Mouse (Mus musculus): ENCODE results near the gene Atp4a.

DNA sequence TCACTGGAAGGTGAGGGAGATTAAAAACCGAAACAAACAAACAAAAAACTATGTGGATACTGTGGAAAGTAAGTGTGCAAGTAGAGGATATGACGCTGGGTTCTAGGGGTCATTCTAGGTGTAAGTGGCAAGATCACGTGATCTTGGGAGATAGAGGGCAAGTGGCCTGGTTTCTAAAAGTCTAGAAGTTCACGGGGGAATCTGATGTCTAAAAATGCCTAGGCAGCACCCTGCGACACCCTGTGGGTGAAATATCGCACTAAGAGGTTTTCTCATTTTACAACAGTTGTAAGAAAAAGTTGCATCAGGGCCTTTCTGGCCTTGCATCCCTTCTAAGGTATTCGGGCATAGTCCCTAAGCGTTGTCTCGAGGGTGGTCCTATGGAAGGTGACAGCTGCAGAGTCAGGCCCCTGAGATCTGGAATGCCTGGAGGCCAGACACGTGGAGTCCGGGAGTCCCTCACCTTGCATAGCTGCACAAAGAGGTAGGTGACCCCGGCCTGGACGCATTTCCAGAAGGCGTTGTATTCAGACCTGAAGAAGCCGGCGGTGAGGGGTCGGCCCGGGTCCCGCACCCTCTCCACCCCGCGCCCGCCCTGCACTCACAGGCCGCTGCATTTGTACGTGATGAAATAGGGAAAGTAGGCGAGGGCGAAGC, 16.9 kb downstream of the Atp4a start:
- TF ChIP-seq CTCF (IDR thresholded peaks at IDR 0.05; ENCODE audit: low read depth, low read length) (no peak), POLR2A (IDR thresholded peaks at IDR 0.05; ENCODE audit: extremely low read depth, insufficient read depth, low read length) (no peak)
